Mouse (Mus musculus) liver, postnatal 0 days (tissue): ENCODE measurements around the gene Lgr6. TPM values are rescaled to one million over a fixed set of nuclear protein-coding genes. Genes with fewer than 3 reads are reported as not detected.

Source experiments
- ATAC-seq: fragments of 200-750 bp; cut with Nextera tagmentation; 2 replicates; pipeline ENCODE4 v1.8.0; 2017; ENCODE audit warnings: mild to moderate bottlenecking, moderate library complexity
- DNase-seq: peaks from one replicate; pipeline ENCODE4 v3.0.0-alpha.2; 2016
- H3K27ac ChIP-seq: fragments of 300-500 bp; sonication (generic); 2 replicates; pipeline ENCODE4 v1.5.1; 2014; ENCODE audit warnings: antibody characterized with exemption, moderate library complexity, mild to moderate bottlenecking, low read depth
- H3K27me3 ChIP-seq: fragments of 300-500 bp; sonication (generic); 2 replicates; pipeline ENCODE4 v1.6.1; 2014; ENCODE audit warnings: low read length, control low read depth, mixed read lengths; ENCODE audit not compliant: insufficient read depth
- H3K36me3 ChIP-seq: fragments of 300-500 bp; sonication (generic); replicated peaks from 2 replicates; pipeline ENCODE4 v1.6.1; 2014; ENCODE audit warnings: mild to moderate bottlenecking, control low read depth, low read length, moderate library complexity, mixed read lengths; ENCODE audit not compliant: insufficient read depth
- H3K4me1 ChIP-seq: fragments of 300-500 bp; sonication (generic); 2 replicates; pipeline ENCODE4 v1.6.1; 2014; ENCODE audit warnings: antibody characterized with exemption, mild to moderate bottlenecking, control low read depth; ENCODE audit not compliant: insufficient read depth
- H3K4me2 ChIP-seq: fragments of 300-500 bp; sonication (generic); 2 replicates; pipeline ENCODE4 v1.6.1; 2014; ENCODE audit warnings: low read depth, mild to moderate bottlenecking, low read length, moderate library complexity, mixed read lengths
- H3K4me3 ChIP-seq: fragments of 300-500 bp; sonication (generic); 2 replicates; pipeline ENCODE4 v1.5.1; 2014; ENCODE audit warnings: low read depth, low read length
- H3K9ac ChIP-seq: fragments of 300-500 bp; sonication (generic); replicated peaks from 2 replicates; pipeline ENCODE4 v1.6.1; 2014; ENCODE audit warnings: mild to moderate bottlenecking, moderate library complexity
- H3K9me3 ChIP-seq: fragments of 300-500 bp; sonication (generic); 2 replicates; pipeline ENCODE4 v1.6.1; 2016; ENCODE audit warnings: mild to moderate bottlenecking, control low read depth, low read length, mixed read lengths
- CTCF ChIP-seq: sonication (generic); IDR thresholded peaks from 2 replicates; pipeline ENCODE4 v1.5.1; 2016; ENCODE audit warnings: antibody characterized with exemption, low read depth
- EP300 ChIP-seq: IDR thresholded peaks from 2 replicates; pipeline ENCODE4 v1.6.1; 2016; ENCODE audit warnings: antibody characterized with exemption, low read depth, mild to moderate bottlenecking
- WGBS: fragments of 180-500 bp; shearing (Covaris S2); extraction: QIAGEN DNeasy Blood & Tissue Kit; methylation state at CpG from one replicate; pipeline ENCODE4 v1.1.7; 2014; ENCODE audit not compliant: insufficient replicate concordance; 5-methylcytosine and 5-hydroxymethylcytosine counted together
- polyA plus RNA-seq: library from polyadenylated mRNA; unstranded; fragments of >200 nt; fragmentation: Nextera tagmentation; extraction: Ambion mirVana; gene quantifications from 2 replicates; pipeline ENCODE4 v1.2.1, GENCODE M21; 2015

Gene Lgr6
- polyA plus RNA-seq, 1 experiment from 2014 or later: 0.32 TPM

DNA sequence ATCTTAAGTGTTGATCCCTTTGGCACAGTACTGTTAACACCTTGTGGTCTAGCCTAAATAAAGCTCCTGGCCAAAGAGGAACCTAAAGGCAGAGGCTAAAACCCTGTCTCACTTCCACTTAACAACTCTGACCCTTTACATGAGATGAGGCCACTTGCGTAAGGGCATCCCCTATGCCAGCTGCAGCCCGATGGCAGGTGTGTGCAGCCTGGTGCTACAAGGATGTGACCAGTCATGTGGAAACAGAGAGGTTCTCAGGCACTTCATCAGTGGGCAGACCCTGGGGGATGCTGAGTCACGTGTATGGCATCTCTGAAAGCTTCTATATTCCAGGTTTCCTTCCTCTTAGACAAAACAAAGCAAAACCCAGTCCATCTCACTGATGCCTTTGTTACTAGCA is 14.2 kb downstream of the Lgr6 start:
- no peak overlapping the region for H3K27ac ChIP-seq
- H3K9ac ChIP-seq: no peak overlapping the region
- no peak for DNase-seq
- no peak overlapping the region for H3K4me2 ChIP-seq
- WGBS: 23% methylated on average over 3 of the region's 3 CpGs
- H3K36me3 ChIP-seq: no peaks in the 10 kb centered on the region
- TF ChIP-seq EP300 (no peak), CTCF (no peak)
- ATAC-seq: no peak
- H3K4me1 ChIP-seq: peaks cover 6% of the 10 kb centered on the region; the same call in 1 of the 2 replicates
- H3K9me3 ChIP-seq: no peaks in the 10 kb centered on the region
- peaks cover 14% of the 10 kb centered on the region for H3K27me3 ChIP-seq
- H3K4me3 ChIP-seq: no peak overlapping the region

DNA sequence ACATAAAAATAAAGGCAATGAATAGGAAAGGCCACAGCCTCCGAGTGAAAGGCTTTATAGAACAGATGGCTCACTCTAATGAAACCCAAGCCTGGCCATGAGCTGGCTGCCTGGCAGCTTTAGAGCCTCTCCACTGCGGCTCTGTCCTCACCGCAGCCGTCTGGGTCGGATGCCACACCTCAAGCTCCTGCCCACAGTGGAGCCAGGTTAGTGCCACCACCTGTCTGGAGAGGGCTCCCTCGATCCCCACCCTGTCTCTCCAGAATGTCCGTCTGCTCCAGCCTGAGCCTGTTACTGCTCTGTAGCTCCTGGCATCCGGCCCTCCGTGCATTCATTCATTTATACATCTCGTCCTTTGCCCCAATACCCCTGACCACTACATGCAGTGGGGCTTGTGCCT is 15.4 kb downstream of the Lgr6 start:
- H3K36me3 ChIP-seq: no peaks in the 10 kb centered on the region
- H3K9me3 ChIP-seq: no peaks in the 10 kb centered on the region
- no peak overlapping the region for H3K27ac ChIP-seq
- H3K4me3 ChIP-seq: no peak overlapping the region
- DNase-seq (no peak), ATAC-seq (no peak)
- TF ChIP-seq EP300 (no peak), CTCF (no peak)
- H3K27me3 ChIP-seq: peaks cover 25% of the 10 kb centered on the region
- H3K4me1 ChIP-seq: no peaks in the 10 kb centered on the region
- no peak overlapping the region for H3K4me2 ChIP-seq
- no peak overlapping the region for H3K9ac ChIP-seq
- WGBS: 69% methylated on average over 10 of the region's 10 CpGs

DNA sequence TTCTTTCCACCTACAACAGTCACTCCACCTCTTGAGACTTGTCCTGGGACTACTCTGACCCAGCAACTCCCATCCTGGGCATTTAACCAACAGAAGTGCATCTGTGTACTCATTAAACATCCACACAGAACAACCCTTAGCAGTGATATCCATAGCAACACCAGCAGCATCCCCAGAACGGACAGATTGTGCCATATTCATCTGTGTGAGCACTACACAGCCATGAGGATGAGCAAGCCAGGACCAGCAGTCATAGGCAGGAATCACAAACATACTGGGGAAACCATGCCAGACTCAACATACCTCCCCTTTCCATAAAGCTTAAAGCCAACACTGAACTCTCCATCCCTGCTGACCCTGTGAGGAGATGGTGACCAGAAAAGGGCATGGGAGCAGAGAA is 17.7 kb downstream of the Lgr6 start:
- ATAC-seq: no peak
- Histone ChIP-seq H3K4me2 (no peak overlapping the region), H3K27ac (no peak overlapping the region), H3K9ac (no peak overlapping the region), H3K27me3 (peaks cover 29% of the 10 kb centered on the region), H3K4me1 (no peaks in the 10 kb centered on the region), H3K36me3 (no peaks in the 10 kb centered on the region), H3K9me3 (no peaks in the 10 kb centered on the region), H3K4me3 (no peak overlapping the region)
- no peak for TF ChIP-seq CTCF
- WGBS: 50% methylated on average over 1 of the region's 1 CpGs
- DNase-seq: no peak

DNA sequence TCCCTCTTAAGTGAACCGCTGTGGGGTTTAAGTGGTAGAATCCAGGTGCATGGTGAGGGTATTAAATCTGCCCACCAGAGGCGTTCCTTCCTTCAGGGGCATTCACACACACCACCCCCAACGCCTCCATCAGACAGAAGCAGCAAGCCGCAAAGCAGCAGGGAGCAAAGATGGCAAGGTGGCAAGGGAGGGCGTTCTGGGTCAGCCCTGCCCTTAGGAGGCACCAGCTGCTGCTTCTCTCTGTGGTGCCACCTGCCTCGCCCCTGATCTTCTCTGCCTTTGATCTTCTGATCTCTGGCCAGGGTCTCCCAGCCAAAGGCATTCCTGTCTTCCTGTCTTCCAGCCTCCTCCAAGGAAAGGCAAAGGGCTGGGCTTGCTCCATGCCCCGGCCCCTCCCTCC is 19.1 kb downstream of the Lgr6 start:
- Histone ChIP-seq H3K4me1 (no peaks in the 10 kb centered on the region), H3K9me3 (no peaks in the 10 kb centered on the region), H3K9ac (no peak overlapping the region), H3K36me3 (no peaks in the 10 kb centered on the region), H3K27ac (no peak overlapping the region), H3K27me3 (peaks cover 29% of the 10 kb centered on the region), H3K4me2 (no peak overlapping the region), H3K4me3 (no peak overlapping the region)
- DNase-seq: no peak
- WGBS: 26% methylated on average over 7 of the region's 7 CpGs
- TF ChIP-seq CTCF: no peak
- no peak for TF ChIP-seq EP300
- no peak for ATAC-seq

DNA sequence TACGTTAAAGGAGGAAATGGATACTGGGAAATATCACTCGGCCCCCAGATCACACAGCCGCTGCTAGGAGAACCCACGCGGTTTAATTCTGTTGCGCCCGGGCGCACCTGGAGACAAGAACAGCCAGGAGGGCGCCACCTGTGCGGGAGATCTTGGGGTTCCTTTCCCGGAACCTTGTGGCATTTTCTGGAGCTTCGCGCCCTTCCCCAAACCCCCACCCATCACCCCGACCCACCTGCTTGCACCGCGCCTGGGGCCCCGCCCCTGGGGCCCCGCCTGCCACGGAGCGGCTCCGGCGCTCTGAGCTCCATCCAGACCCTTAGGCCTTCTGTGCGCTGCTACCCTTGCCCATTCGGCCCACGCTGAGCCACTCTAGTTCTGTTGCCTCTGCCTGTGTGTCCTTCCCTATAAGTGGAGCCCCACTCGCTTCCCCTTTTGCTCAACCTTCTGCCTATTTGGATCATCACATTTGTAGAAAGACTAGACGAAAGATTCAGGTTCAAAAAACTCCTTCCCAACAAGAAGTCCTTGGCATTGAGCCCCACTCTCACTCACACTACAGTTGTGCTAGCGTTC is 19.7 kb downstream of the Lgr6 start:
- DNase-seq: no peak
- Histone ChIP-seq H3K9me3 (no peaks in the 10 kb centered on the region), H3K27ac (no peak overlapping the region), H3K4me2 (no peak overlapping the region), H3K4me1 (no peaks in the 10 kb centered on the region), H3K36me3 (no peaks in the 10 kb centered on the region), H3K4me3 (no peak overlapping the region), H3K9ac (no peak overlapping the region), H3K27me3 (peaks cover 29% of the 10 kb centered on the region)
- WGBS: 9% methylated on average over 28 of the region's 28 CpGs
- TF ChIP-seq CTCF (no peak), EP300 (no peak)
- ATAC-seq: no peak

DNA sequence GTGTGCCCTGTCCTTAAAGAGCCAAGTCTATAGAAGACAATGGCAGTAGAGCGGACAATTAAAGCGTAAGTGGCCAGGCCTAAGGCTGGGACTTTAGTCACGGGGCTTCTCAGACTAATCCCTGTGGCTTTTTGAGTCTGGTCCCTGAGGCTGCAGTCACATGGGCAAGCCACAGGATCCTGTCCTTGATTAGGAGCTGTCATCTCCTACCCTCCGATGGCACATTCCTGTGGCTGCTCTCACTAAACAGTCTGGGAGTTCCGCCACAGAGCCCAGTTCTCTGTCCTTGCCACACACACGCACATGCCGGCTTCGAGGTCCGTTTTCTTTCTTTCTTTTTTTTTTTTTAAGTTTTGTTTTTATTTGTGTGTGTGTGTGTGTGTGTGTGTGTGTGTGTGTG is 21.6 kb downstream of the Lgr6 start:
- no peaks in the 10 kb centered on the region for H3K36me3 ChIP-seq
- ATAC-seq: no peak
- TF ChIP-seq EP300: no peak
- TF ChIP-seq CTCF: no peak

DNA sequence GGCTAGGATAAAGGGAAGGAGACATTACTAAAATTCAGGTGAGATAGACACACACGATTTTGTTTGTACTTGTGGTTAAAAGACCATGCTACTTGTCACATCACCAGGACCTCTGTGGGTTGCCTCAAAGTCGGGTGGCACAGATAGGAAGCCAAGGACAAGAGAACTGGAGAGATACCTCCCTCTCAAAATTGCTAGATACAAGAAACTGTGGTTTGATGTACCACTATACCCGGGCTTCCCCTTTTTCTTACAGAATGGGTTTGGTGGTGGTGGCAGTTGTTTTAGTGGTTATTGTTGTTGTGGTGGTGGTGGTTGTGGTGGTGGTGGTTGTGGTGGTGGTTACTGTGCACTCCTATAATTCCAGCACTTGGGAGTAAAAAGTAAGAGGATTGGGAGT is 22.8 kb downstream of the Lgr6 start:
- no peaks in the 10 kb centered on the region for H3K4me1 ChIP-seq

More for the DNA sequence above, 21.6 kb downstream of the Lgr6 start:
- Histone ChIP-seq H3K27ac (no peak overlapping the region), H3K4me1 (no peaks in the 10 kb centered on the region), H3K27me3 (peaks cover 29% of the 10 kb centered on the region), H3K9ac (no peak overlapping the region), H3K4me2 (no peak overlapping the region), H3K4me3 (no peak overlapping the region), H3K9me3 (no peaks in the 10 kb centered on the region)
- DNase-seq: no peak
- 64% methylated on average over 9 of the region's 9 CpGs for WGBS

More for the DNA sequence above, 22.8 kb downstream of the Lgr6 start:
- ATAC-seq (no peak), DNase-seq (no peak)
- 20% methylated on average over 3 of the region's 3 CpGs for WGBS
- no peak overlapping the region for H3K4me2 ChIP-seq
- TF ChIP-seq EP300: no peak
- no peak for TF ChIP-seq CTCF
- H3K4me3 ChIP-seq: no peak overlapping the region
- peaks cover 24% of the 10 kb centered on the region for H3K27me3 ChIP-seq
- no peaks in the 10 kb centered on the region for H3K9me3 ChIP-seq
- H3K9ac ChIP-seq: no peak overlapping the region
- no peak overlapping the region for H3K27ac ChIP-seq
- H3K36me3 ChIP-seq: no peaks in the 10 kb centered on the region
